Mouse (Mus musculus) bone marrow macrophage, adult 2 months (primary cell): ENCODE results near the gene Rnaseh2b. TPM values are rescaled to one million over a fixed set of nuclear protein-coding genes. Genes with fewer than 3 reads are reported as not detected.

ENCODE experiments used
- H3K27ac ChIP-seq: 2 replicates; pipeline ENCODE4 v1.5.1; 2012; ENCODE audit warnings: low read depth, low read length; ENCODE audit not compliant: insufficient read depth
- H3K4me1 ChIP-seq: 2 replicates; pipeline ENCODE4 v1.6.1; 2012; ENCODE audit warnings: low read length; ENCODE audit not compliant: control insufficient read depth, insufficient read depth
- H3K4me3 ChIP-seq: 2 replicates; pipeline ENCODE4 v1.5.1; 2012; ENCODE audit warnings: mild to moderate bottlenecking, low read length, moderate library complexity; ENCODE audit not compliant: insufficient read depth
- CTCF ChIP-seq: IDR thresholded peaks from 2 replicates; pipeline ENCODE4 v1.5.1; 2012; ENCODE audit warnings: low read depth, mild to moderate bottlenecking, low read length, moderate library complexity
- POLR2A ChIP-seq: IDR thresholded peaks from 2 replicates; pipeline ENCODE4 v1.6.1; 2012; ENCODE audit warnings: mild to moderate bottlenecking, low read depth, low read length, borderline replicate concordance
- polyA plus RNA-seq: library from polyadenylated mRNA; stranded (reverse); fragments of >200 nt; gene quantifications from 2 replicates; pipeline ENCODE4 v1.2.4, GENCODE M21; 2012; ENCODE audit not compliant: missing spikeins, insufficient read depth, insufficient read length

Gene Rnaseh2b
- polyA plus RNA-seq, 1 experiment, result 20.7 TPM

GRCm38 (mm10) chr14:62309026-62309425 is 16.6 kb downstream of the Rnaseh2b start:
- Histone ChIP-seq H3K4me1 (peaks cover 5% of the 10 kb centered on the region), H3K4me3 (no peak overlapping the region), H3K27ac (no peak overlapping the region)
- TF ChIP-seq POLR2A (no peak), CTCF (no peak)

DNA sequence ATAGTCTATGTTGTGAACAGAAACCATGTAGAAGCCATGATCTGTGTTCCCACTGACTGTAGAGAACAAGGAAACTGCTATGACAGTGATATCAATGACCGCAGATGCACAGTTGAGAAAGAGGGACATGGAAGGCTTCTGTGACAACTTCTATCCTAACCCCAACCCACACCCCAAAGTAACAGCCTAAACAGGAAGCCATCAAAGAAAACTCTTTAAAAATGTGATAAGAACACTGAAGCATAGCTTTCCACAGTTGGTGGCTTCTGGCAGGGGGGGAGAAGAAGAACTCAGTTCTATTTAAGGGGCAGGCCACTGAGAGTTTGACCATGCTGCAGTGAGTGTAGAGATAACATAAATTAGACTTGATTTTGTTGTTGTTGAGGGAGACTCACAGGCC is 19.3 kb downstream of the Rnaseh2b start:
- Histone ChIP-seq H3K27ac (no peak overlapping the region), H3K4me1 (peaks cover 5% of the 10 kb centered on the region), H3K4me3 (no peak overlapping the region)
- no peak for TF ChIP-seq CTCF
- TF ChIP-seq POLR2A, result no peak

DNA sequence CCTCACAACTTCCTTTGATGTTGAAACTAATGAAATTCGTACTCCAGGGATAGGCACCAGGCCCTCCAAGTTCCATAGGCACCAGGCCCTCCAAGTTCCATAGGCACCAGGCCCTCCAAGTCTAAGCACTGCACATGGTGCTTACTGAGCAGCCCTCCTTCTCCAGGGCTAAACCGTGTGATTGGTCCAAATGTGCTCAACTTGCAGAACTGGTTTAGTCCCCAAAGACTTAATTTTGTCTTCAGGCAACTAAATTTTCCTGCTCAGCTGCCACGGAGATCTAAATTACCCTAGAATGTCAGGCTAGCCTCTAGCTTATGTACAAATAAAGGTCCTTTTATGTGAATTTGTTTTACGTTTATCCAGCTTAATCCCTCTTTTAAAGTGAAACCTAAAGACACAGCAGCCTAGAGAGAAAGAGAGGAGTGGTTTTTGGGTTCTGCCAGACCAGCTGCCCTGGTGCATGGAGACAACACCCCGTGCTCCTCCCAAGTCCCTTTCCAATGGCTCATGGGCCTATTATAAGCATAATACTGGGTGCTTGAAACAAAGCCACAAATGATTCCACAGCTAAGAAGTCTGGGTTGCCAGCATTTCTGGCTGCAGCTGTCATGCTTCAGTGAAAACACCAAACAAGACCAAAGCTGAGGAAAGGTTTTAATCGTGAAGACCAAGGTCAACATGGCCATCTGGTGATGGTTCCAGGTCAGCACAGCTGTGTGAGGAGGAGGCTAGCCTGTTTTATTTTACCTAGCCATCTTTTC is 30.4 kb downstream of the Rnaseh2b start:
- Histone ChIP-seq H3K4me1 (peaks cover 2% of the 10 kb centered on the region; the same call in 1 of the 2 replicates), H3K27ac (no peak overlapping the region)
- no peak for TF ChIP-seq POLR2A
- no peak for TF ChIP-seq CTCF

DNA sequence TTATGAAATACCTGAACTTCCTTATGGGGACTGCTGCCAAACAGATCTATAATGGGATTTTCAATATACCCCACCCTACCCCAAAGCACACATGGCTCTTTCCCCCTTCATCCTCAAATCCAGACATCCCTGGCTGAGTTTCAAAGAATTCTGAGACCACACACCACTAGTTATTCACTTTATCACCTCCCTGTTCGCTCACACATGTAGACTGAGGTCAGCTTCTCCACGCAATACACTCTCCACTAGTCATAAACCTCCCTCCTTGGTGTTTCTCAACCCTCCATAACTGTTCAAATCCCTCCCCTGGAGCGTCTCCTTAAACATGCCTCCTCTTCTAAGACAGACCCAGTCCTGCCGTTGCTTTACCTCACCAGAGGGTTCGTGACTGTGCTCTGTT is 31.1 kb downstream of the Rnaseh2b start:
- TF ChIP-seq POLR2A (no peak), CTCF (no peak)
- no peak overlapping the region for H3K27ac ChIP-seq
- H3K4me1 ChIP-seq, result peaks cover 6% of the 10 kb centered on the region
- no peak overlapping the region for H3K4me3 ChIP-seq

More for the DNA sequence above, 30.4 kb downstream of the Rnaseh2b start:
- no peak overlapping the region for H3K4me3 ChIP-seq

DNA sequence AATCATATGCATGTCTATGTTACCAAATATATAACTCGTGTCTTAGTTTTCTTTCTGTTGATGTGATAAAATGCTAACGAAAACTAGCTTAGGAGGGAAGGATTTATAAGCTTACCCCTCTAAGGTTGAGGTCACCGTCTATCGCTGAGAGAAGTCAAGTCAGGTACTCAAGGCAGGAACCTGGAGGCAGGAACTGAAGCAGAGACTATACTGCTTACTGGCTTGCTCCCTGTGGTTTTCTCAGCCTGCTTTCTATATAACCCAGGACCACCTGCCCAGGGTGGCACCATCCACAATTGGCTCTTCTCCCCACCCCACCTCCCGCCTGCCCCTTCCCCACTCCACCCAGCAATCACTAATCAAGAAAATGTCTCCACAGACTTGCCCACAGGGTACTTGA is 32.6 kb downstream of the Rnaseh2b start:
- Histone ChIP-seq H3K4me1 (peaks cover 9% of the 10 kb centered on the region), H3K27ac (no peak overlapping the region), H3K4me3 (no peak overlapping the region)
- no peak for TF ChIP-seq CTCF
- no peak for TF ChIP-seq POLR2A

DNA sequence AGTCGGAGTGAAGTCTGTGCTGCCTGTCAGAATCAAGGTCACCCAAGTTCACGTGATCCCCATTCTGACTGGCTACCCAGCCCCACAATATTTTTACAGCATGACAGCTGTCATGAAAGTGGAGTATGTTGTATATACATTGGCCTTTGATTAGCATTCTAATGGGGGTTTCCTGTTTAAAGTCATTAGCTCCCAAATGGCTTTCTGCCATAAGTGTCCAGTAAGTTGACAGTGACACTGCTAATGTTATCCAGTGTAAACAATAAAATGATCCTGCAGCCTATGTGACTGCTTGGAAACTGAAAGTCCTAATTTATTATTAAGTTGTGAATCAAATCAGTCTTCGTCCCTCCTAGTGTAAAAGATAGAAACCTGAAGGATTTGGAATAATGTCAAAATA is 33.6 kb downstream of the Rnaseh2b start:
- no peak for TF ChIP-seq POLR2A
- no peak for TF ChIP-seq CTCF
- H3K4me1 ChIP-seq, result peaks cover 11% of the 10 kb centered on the region
- no peak overlapping the region for H3K27ac ChIP-seq
- no peak overlapping the region for H3K4me3 ChIP-seq

GRCm38 (mm10) chr14:62327171-62327570 is 34.8 kb downstream of the Rnaseh2b start:
- TF ChIP-seq CTCF (no peak), POLR2A (no peak)
- H3K4me3 ChIP-seq, result no peak overlapping the region
- no peak overlapping the region for H3K27ac ChIP-seq
- peaks cover 15% of the 10 kb centered on the region for H3K4me1 ChIP-seq

GRCm38 (mm10) chr14:62328606-62329005 is 36.2 kb downstream of the Rnaseh2b start:
- no peak for TF ChIP-seq POLR2A
- no peak for TF ChIP-seq CTCF
- Histone ChIP-seq H3K4me1 (peaks cover 22% of the 10 kb centered on the region), H3K27ac (peak overlapping the region; percentile 28), H3K4me3 (no peak overlapping the region)

- TF ChIP-seq CTCF, result no peak
- no peak overlapping the region for H3K27ac ChIP-seq
- H3K4me1 ChIP-seq, result peaks cover 22% of the 10 kb centered on the region
These were observed 37.2 kb downstream of the Rnaseh2b start for GRCm38 (mm10) chr14:62329631-62330030.

DNA sequence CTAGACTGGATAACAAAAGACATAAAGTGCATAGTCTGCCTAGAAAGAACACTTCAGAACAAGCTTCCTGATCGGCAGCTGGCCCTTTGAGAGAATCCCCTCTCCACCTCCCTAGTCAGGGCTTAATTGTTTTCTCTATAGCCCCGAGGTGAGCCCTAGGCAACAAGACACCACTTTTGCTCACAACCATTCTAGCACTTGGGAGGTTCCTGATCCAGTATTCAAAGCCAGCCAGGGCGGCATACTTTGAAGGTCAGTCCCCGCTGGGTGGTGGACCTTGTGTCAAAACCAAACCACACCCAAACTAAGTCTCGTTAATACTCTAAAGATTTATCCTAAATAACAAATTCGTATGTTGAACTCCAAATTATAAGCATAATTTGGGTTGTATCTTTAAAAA is 39.1 kb downstream of the Rnaseh2b start:
- peak overlapping the region; percentile 38; the same call in 1 of the 2 replicates for H3K27ac ChIP-seq
- peak overlapping the region; percentile 82 for H3K4me3 ChIP-seq
- no peak for TF ChIP-seq POLR2A
- no peak for TF ChIP-seq CTCF
- peaks cover 26% of the 10 kb centered on the region for H3K4me1 ChIP-seq

More at GRCm38 (mm10) chr14:62329631-62330030, 37.2 kb downstream of the Rnaseh2b start:
- no peak overlapping the region for H3K4me3 ChIP-seq
